Mouse (Mus musculus) natural killer cell, adult 2 months (primary cell): ENCODE data around the gene Gpr152.
A peak's percentile ranks its signal among the peaks of the same experiment; 100 is the strongest.

ENCODE experiments used
- DNase-seq, 2 experiments: peaks; one replicate each; pipeline ENCODE4 v3.0.0; 2022; ENCODE audit warnings: low spot score in 2 of 2

Gene Gpr152

GRCm38 (mm10) chr19:4171393-4172290 lies 32.1 kb downstream of the Gpr152 start:
- DNase-seq: no peak

- no peak for DNase-seq
Observed at GRCm38 (mm10) chr19:4172925-4173324, 33.3 kb downstream of the Gpr152 start.

GRCm38 (mm10) chr19:4175368-4175947 lies 35.9 kb downstream of the Gpr152 start, which contains the start of gene Carns1:
Gene Carns1, minus strand, starts transcription at chr19:4175479.
- DNase-seq: no peak

- no peak for DNase-seq
Observed at GRCm38 (mm10) chr19:4180411-4180810, 40.8 kb downstream of the Gpr152 start.

- DNase-seq: peak; percentile 55 to 81
Observed at GRCm38 (mm10) chr19:4181892-4182291, 42.3 kb downstream of the Gpr152 start.

- no peak for DNase-seq
Observed at GRCm38 (mm10) chr19:4183689-4184088, 44.1 kb downstream of the Gpr152 start.

GRCm38 (mm10) chr19:4184976-4185975 lies 45.7 kb downstream of the Gpr152 start:
- peak; percentile 77 for DNase-seq

- DNase-seq: no peak
Observed at GRCm38 (mm10) chr19:4187303-4187702, 47.7 kb downstream of the Gpr152 start.

- no peak for DNase-seq
Observed at GRCm38 (mm10) chr19:4189051-4189620, 49.5 kb downstream of the Gpr152 start.

GRCm38 (mm10) chr19:4190831-4191334 lies 51.3 kb downstream of the Gpr152 start, which contains the start of gene Tbc1d10c:
Gene Tbc1d10c, minus strand, starts transcription at chr19:4191284.
- DNase-seq: peak; percentile 79 to 87

- peak; percentile 91 to 96 for DNase-seq
Observed at GRCm38 (mm10) chr19:4191528-4192250, 52.1 kb downstream of the Gpr152 start, which contains the start of gene Ppp1ca. Gene Ppp1ca, plus strand, starts transcription at chr19:4192065.

- DNase-seq: no peak
Observed at GRCm38 (mm10) chr19:4192251-4192985, 52.8 kb downstream of the Gpr152 start.

- DNase-seq: no peak
Observed at GRCm38 (mm10) chr19:4193129-4193528, 53.5 kb downstream of the Gpr152 start.

- no peak for DNase-seq
Observed at GRCm38 (mm10) chr19:4194021-4194724, 54.6 kb downstream of the Gpr152 start.

GRCm38 (mm10) chr19:4194776-4195650 lies 55.4 kb downstream of the Gpr152 start:
- DNase-seq: no peak
